Mouse (Mus musculus): ENCODE results near the gene Cbln1. TPM values are rescaled to one million over a fixed set of nuclear protein-coding genes. Genes with fewer than 3 reads are reported as not detected.

Cbln1 gene
- total RNA-seq (2021) (under 1 TPM; 0.34 to 0.98 TPM), polyA plus RNA-seq (2012; rRNA removed) (0.64 and 1.1 TPM in 2 replicates)
- long read RNA-seq = 0 reads

- TF ChIP-seq POLR2A (IDR thresholded peaks at IDR 0.05; ENCODE audit: insufficient read depth, low read depth, low read length) (no peak), CTCF (IDR thresholded peaks at IDR 0.05) (peak; percentile 63)
- DNase-seq = peak; percentile 75 to 84
- intact Hi-C loops (cut with DNase I) = no loop called here
- Histone ChIP-seq H3K27ac (no peak within 1 kb of the TSS), H3K27me3 (ENCODE audit: control insufficient read depth, insufficient read depth, low read length) (peaks cover 33% of the 10 kb centered on the region), H3K36me3 (ENCODE audit: control insufficient read depth, insufficient read depth, low read length) (no peaks in the 10 kb centered on the region), H3K9ac (ENCODE audit: low read depth, low read length) (no peak within 1 kb of the TSS), H3K4me3 (peak within 1 kb of the TSS; percentile 52), H3K79me2 (replicated peaks; ENCODE audit: control insufficient read depth, insufficient read depth, low read length) (no peaks in the 10 kb centered on the region), H3K4me1 (ENCODE audit: control insufficient read depth, insufficient read depth, low read length) (no peaks in the 10 kb centered on the region)
- WGBS = 1% methylated on average over 119 of the region's 122 CpGs
Measured at GRCm38 (mm10) chr8:87472271-87473236, at the start of gene Cbln1. Gene Cbln1 (minus strand): TSS chr8:87472609.

- H3K27ac ChIP-seq = no peak overlapping the region
- no peak for DNase-seq
- intact Hi-C loops (cut with DNase I) = no loop called here
- WGBS = 97% methylated on average over 3 of the region's 3 CpGs
- H3K27me3 ChIP-seq (ENCODE audit: control insufficient read depth, insufficient read depth, low read length) = no peaks in the 10 kb centered on the region
- no peak overlapping the region for H3K9ac ChIP-seq (ENCODE audit: low read depth, low read length)
- no peaks in the 10 kb centered on the region for H3K79me2 ChIP-seq (replicated peaks; ENCODE audit: control insufficient read depth, insufficient read depth, low read length)
- no peaks in the 10 kb centered on the region for H3K4me1 ChIP-seq (ENCODE audit: control insufficient read depth, insufficient read depth, low read length)
- no peaks in the 10 kb centered on the region for H3K36me3 ChIP-seq (ENCODE audit: control insufficient read depth, insufficient read depth, low read length)
- no peak overlapping the region for H3K4me3 ChIP-seq
- TF ChIP-seq CTCF (IDR thresholded peaks at IDR 0.05) = no peak
- no peak for TF ChIP-seq POLR2A (IDR thresholded peaks at IDR 0.05; ENCODE audit: insufficient read depth, low read depth, low read length)
- TF ChIP-seq EP300 (IDR thresholded peaks at IDR 0.05; ENCODE audit: insufficient read depth, low read depth, low read length) = no peak
Measured at GRCm38 (mm10) chr8:87517132-87517531, 44.7 kb upstream of the Cbln1 start.

GRCm38 (mm10) chr8:87513796-87514195 is 41.4 kb upstream of the Cbln1 start:
- H3K27me3 ChIP-seq (ENCODE audit: control insufficient read depth, insufficient read depth, low read length) = no peaks in the 10 kb centered on the region
- TF ChIP-seq EP300 (IDR thresholded peaks at IDR 0.05; ENCODE audit: insufficient read depth, low read depth, low read length) (no peak), POLR2A (IDR thresholded peaks at IDR 0.05; ENCODE audit: insufficient read depth, low read depth, low read length) (no peak), CTCF (IDR thresholded peaks at IDR 0.05) (no peak)
- intact Hi-C loops (cut with DNase I) = no loop called here
- no peak for DNase-seq
- H3K9ac ChIP-seq (ENCODE audit: low read depth, low read length) = no peak overlapping the region
- H3K4me1 ChIP-seq (ENCODE audit: control insufficient read depth, insufficient read depth, low read length) = no peaks in the 10 kb centered on the region
- H3K4me3 ChIP-seq = no peak overlapping the region
- H3K36me3 ChIP-seq (ENCODE audit: control insufficient read depth, insufficient read depth, low read length) = no peaks in the 10 kb centered on the region
- H3K79me2 ChIP-seq (replicated peaks; ENCODE audit: control insufficient read depth, insufficient read depth, low read length) = no peaks in the 10 kb centered on the region
- 83% methylated on average over 5 of the region's 5 CpGs for WGBS
- H3K27ac ChIP-seq = no peak overlapping the region

DNA sequence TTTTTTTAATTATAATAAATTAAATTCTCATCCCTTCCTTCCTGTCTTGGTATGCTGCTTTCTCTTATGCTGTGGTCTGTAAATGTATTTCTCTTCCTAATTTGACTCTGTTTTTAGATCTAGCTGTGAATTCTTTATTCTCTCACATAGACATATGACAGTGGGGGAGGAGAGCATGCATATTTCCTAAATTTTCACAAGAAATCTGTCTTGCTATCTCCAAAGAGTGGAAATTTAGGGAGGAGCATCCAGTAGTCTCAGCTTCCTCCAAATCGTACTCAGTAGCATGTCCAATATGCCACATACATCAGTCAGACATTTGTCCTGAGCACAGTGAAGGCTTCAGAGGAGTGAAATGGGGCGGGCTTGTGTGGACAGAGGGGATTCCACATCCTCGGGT is 40.9 kb upstream of the Cbln1 start:
- no peak overlapping the region for H3K27ac ChIP-seq
- TF ChIP-seq POLR2A (IDR thresholded peaks at IDR 0.05; ENCODE audit: insufficient read depth, low read depth, low read length) (no peak), EP300 (IDR thresholded peaks at IDR 0.05; ENCODE audit: insufficient read depth, low read depth, low read length) (no peak), CTCF (IDR thresholded peaks at IDR 0.05) (no peak)
- H3K36me3 ChIP-seq (ENCODE audit: control insufficient read depth, insufficient read depth, low read length) = no peaks in the 10 kb centered on the region
- WGBS = 68% methylated on average over 3 of the region's 3 CpGs
- no peak for DNase-seq
- no peaks in the 10 kb centered on the region for H3K27me3 ChIP-seq (ENCODE audit: control insufficient read depth, insufficient read depth, low read length)
- H3K4me3 ChIP-seq = no peak overlapping the region
- intact Hi-C loops (cut with DNase I) = no loop called here
- H3K9ac ChIP-seq (ENCODE audit: low read depth, low read length) = no peak overlapping the region
- no peaks in the 10 kb centered on the region for H3K79me2 ChIP-seq (replicated peaks; ENCODE audit: control insufficient read depth, insufficient read depth, low read length)
- H3K4me1 ChIP-seq (ENCODE audit: control insufficient read depth, insufficient read depth, low read length) = no peaks in the 10 kb centered on the region

- Histone ChIP-seq H3K27ac (no peak overlapping the region), H3K4me3 (no peak overlapping the region), H3K79me2 (replicated peaks; ENCODE audit: control insufficient read depth, insufficient read depth, low read length) (no peaks in the 10 kb centered on the region), H3K36me3 (ENCODE audit: control insufficient read depth, insufficient read depth, low read length) (no peaks in the 10 kb centered on the region), H3K4me1 (ENCODE audit: control insufficient read depth, insufficient read depth, low read length) (no peaks in the 10 kb centered on the region), H3K9ac (ENCODE audit: low read depth, low read length) (no peak overlapping the region), H3K27me3 (ENCODE audit: control insufficient read depth, insufficient read depth, low read length) (no peaks in the 10 kb centered on the region)
- DNase-seq = no peak
- intact Hi-C loops (cut with DNase I) = no loop called here
- WGBS = 73% methylated on average over 6 of the region's 6 CpGs
- no peak for TF ChIP-seq EP300 (IDR thresholded peaks at IDR 0.05; ENCODE audit: insufficient read depth, low read depth, low read length)
Measured at GRCm38 (mm10) chr8:87512636-87513035, 40.2 kb upstream of the Cbln1 start.

- no peak overlapping the region for H3K4me3 ChIP-seq
- H3K79me2 ChIP-seq (replicated peaks; ENCODE audit: control insufficient read depth, insufficient read depth, low read length) = no peaks in the 10 kb centered on the region
- H3K36me3 ChIP-seq (ENCODE audit: control insufficient read depth, insufficient read depth, low read length) = no peaks in the 10 kb centered on the region
- TF ChIP-seq CTCF (IDR thresholded peaks at IDR 0.05) = no peak
- TF ChIP-seq POLR2A (IDR thresholded peaks at IDR 0.05; ENCODE audit: insufficient read depth, low read depth, low read length) = no peak
- TF ChIP-seq EP300 (IDR thresholded peaks at IDR 0.05; ENCODE audit: insufficient read depth, low read depth, low read length) = no peak
- intact Hi-C loops (cut with DNase I) = no loop called here
- H3K4me1 ChIP-seq (ENCODE audit: control insufficient read depth, insufficient read depth, low read length) = no peaks in the 10 kb centered on the region
- H3K9ac ChIP-seq (ENCODE audit: low read depth, low read length) = no peak overlapping the region
- 43% methylated on average over 9 of the region's 9 CpGs for WGBS
- H3K27me3 ChIP-seq (ENCODE audit: control insufficient read depth, insufficient read depth, low read length) = no peaks in the 10 kb centered on the region
- DNase-seq = no peak
- H3K27ac ChIP-seq = no peak overlapping the region
Measured at GRCm38 (mm10) chr8:87507046-87507445, 34.6 kb upstream of the Cbln1 start.
